Mouse (Mus musculus): ENCODE measurements around the gene 9530077C05Rik. TPM values are rescaled to one million over a fixed set of nuclear protein-coding genes. Genes with fewer than 3 reads are reported as not detected.
"Not testable (repeated sequence)": the region's sequence is repeated elsewhere in the genome, so short reads cannot be mapped to it uniquely, and the experiment has no call there.

The 9530077C05Rik gene
- total RNA-seq, 2 experiments from 2014 or later, result 7.8 to 8.9 TPM

- no peak for DNase-seq (ENCODE audit: extremely low spot score in 1 of 2, low spot score in 2 of 2)
- intact Hi-C loops (cut with DNase I), result no loop called here
Observed at GRCm38 (mm10) chr9:22447213-22447612, 35.9 kb downstream of the 9530077C05Rik start.

DNA sequence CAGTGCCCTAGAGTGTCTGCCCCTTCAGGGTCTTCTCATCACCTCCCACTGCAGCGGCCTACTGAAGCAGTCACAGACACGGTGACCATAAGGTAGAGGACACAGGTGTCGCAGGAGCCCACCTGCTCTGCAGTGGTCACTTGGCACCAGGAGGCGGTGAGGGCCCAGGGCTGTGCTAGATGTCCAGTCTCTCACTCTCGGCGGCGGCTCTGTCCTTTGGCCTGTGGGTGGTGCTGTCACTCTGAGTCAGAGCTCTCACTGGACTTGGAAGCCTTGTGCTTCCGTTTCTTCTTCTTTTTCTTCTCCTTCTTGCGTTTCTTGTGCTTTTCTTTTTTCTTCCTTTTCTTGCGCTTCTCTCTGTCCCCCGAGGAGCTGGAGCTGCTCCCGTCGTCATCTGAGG, 37.1 kb downstream of the 9530077C05Rik start:
- DNase-seq (ENCODE audit: extremely low spot score in 1 of 2, low spot score in 2 of 2), result peak in 1 of 2 experiments; percentile 31
- intact Hi-C loops (cut with DNase I), result no loop called here

- no peak for DNase-seq (ENCODE audit: extremely low spot score in 1 of 2, low spot score in 2 of 2)
Observed at GRCm38 (mm10) chr9:22449209-22449608, 37.9 kb downstream of the 9530077C05Rik start.

DNA sequence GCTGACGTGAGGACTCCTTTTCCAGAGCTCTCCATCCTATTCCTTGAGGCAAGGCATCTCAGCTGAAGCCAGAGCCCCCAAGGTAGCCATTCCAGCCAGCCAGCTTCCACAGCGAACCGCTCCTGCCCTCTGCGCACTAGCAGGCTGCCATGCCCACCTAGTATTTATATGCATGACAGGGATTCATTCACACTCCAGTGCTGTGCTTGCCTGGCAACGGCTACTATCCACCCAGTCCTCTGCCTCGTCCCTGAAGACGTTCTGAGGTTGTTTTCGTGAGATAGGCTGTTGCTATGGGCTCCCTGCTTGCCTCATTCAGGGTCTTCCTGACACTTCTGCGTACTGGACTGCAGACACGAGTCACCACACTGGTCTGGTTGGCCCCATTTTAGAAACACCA, 41.4 kb downstream of the 9530077C05Rik start:
- DNase-seq (ENCODE audit: extremely low spot score in 1 of 2, low spot score in 2 of 2), result peak in 1 of 2 experiments; percentile 32
- intact Hi-C loops (cut with DNase I), result no loop called here

More at GRCm38 (mm10) chr9:22449209-22449608, 37.9 kb downstream of the 9530077C05Rik start:
- intact Hi-C loops (cut with DNase I), result no loop called here

DNA sequence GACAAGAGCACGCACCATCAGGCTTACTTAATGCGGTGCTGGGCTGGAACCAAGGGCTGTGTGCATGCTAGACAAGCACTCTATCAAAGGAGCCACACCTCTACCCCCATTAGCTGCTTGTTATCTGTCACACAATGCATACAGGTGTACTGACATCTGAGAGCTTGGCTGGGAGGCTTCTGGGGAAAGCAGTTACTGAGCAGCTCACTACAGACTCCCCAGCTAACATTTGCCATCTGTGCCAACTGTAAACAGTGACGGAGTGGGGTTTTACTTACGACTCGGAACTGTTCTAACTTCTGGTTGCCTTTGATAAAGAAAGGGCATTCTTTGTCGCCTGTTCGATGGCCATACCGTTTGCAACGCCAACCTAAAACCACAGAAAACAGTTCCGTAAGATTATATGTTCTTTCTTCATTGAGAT, 42.2 kb downstream of the 9530077C05Rik start:
- intact Hi-C loops (cut with DNase I), result no loop called here
- no peak for DNase-seq (ENCODE audit: extremely low spot score in 1 of 2, low spot score in 2 of 2)

- intact Hi-C loops (cut with DNase I); DNase-seq (ENCODE audit: extremely low spot score in 1 of 2, low spot score in 2 of 2): not testable (repeated sequence)
Observed at GRCm38 (mm10) chr9:22453990-22454389, 42.7 kb downstream of the 9530077C05Rik start, which contains the start of gene Gm17545. TSS of gene Gm17545 (plus strand) at chr9:22454290.

- intact Hi-C loops (cut with DNase I), result no loop called here
- DNase-seq (ENCODE audit: extremely low spot score in 1 of 2, low spot score in 2 of 2), result no peak
Observed at GRCm38 (mm10) chr9:22455041-22455440, 43.7 kb downstream of the 9530077C05Rik start.

DNA sequence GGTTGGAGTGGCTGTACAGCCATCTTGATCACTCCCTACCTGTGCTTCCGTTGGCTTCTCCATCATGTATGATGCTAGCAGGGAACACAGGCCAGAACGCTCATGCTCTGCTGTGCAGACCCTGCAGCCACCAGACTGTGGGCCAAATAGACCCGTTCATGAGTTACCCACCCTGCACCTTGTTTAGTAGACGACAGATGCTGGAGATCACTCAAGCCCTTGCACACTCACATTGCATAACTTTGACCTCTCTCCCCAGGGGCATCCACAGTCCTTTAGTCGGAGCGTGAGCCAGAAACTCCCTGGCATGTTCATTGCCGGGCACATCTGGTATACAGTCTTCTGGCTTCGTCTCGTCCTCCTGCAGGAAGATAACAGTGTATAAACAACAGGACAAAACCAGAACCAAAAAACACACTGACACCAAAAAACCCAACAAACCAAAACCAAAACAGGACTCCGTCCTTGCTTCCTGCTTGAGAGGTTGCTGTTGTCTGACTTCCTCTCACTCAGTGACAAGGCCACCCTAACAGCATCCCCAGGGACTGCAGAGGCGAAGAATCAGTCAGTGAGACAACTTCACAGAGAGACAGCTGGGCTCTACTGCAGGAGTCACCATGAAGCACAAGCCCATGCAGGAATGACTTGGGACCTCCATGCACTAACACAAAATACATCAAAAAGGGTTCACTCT, 46.0 kb downstream of the 9530077C05Rik start:
- DNase-seq (ENCODE audit: extremely low spot score in 1 of 2, low spot score in 2 of 2), result no peak
- intact Hi-C loops (cut with DNase I), result no loop called here

DNA sequence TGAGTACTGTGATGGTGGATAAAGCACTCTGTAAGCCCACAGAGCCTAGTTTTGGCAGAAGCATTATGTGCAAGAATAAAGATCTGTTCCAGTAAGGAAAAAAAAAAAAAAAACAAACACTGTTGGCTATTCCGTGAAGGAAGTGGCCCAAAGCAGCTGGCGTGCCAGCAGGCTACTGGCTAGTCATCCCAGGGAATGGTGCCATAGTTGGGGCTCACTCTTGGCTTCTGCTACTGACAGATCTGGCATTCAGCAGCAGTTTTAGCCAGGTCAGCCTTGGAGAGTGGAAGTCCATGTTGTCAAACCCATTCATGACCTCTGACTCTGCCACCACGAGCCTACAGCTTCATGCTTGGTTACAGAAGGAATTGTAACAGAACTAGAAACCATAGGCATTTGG, 50.6 kb downstream of the 9530077C05Rik start:
- intact Hi-C loops (cut with DNase I), result no loop called here
- DNase-seq (ENCODE audit: extremely low spot score in 1 of 2, low spot score in 2 of 2), result peak; percentile 44 to 45

DNA sequence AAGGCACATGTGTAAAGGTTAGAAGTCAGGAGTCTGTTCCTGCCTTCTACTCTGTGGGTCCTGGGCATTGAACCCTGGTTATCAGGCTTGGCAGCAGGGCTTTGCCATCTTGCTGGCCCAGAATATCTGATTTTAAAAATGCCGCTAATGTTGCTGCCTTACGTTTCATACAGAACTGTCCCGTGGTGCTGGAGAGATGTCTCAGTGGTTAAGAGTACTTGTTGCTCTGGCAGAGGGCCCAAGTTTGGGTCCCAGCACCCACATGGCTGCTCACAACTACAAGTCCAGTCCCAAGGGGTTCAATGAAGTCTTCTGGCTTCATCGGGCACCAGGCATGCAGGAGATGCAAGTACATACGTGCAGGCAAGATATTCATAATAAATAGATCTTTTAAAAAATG, 54.9 kb downstream of the 9530077C05Rik start:
- intact Hi-C loops (cut with DNase I), result no loop called here
- no peak for DNase-seq (ENCODE audit: extremely low spot score in 1 of 2, low spot score in 2 of 2)

DNA sequence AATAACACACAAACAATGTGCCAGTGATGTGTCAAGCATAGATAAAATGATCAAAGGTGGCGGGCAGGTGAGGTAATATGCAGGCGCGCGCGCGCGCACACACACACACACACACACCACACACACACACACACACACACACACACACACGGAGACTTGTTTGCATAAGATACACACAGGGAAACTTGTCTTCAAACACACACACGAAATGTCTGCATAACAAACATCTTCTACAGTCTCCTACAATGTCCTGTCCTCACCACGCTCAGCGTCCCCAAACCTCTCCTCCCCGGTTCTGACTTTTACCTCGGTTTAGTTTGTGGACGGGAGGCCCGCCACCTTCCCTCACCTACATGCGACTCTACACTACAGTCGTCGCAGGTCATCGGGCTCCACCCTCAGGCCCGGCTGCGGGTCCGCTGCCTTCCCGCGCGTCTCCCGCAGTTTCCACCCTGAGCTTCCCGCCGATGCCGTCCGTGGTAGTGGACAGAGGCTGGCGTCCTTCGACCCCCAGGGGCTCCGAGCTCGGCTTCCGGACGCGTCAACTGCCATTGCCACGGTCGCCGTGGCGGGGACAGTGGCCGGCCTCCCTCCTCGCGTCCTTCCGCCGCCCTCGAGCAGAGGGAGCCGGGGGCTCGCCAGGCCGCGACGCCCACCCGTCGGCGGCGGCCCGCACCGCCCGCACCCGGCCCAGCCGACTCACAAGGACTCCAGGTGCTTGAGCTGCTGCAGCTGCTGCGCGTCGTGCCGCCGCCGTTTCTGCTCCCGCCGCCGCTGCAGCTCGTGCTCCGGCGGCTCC, 56.3 kb downstream of the 9530077C05Rik start:
- intact Hi-C loops (cut with DNase I), result no loop called here
- peak in 1 of 2 experiments; percentile 72 for DNase-seq (ENCODE audit: extremely low spot score in 1 of 2, low spot score in 2 of 2)

GRCm38 (mm10) chr9:22468170-22468898, 57.0 kb downstream of the 9530077C05Rik start:
- DNase-seq (ENCODE audit: extremely low spot score in 1 of 2, low spot score in 2 of 2), result peak in 1 of 2 experiments; percentile 81
- intact Hi-C loops (cut with DNase I), result no loop called here

DNA sequence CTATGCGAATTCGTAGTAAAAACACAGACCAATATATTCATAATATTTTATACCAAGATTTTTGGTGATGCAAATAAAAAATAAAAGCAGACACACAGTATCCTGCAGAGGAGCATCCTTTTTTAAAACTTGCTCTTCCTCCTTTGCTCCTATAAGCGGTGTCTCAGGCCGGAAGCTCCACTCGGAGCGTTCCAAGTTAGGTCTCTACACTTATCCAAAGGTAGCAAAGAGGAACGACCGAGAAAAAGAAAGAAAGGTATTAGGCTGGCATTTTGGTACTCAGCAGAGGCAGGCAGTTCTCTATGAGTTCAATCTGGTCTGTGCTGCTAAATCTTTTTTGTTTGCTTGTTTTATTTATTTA, 57.6 kb downstream of the 9530077C05Rik start:
- DNase-seq (ENCODE audit: extremely low spot score in 1 of 2, low spot score in 2 of 2), result no peak
- intact Hi-C loops (cut with DNase I), result no loop called here

DNA sequence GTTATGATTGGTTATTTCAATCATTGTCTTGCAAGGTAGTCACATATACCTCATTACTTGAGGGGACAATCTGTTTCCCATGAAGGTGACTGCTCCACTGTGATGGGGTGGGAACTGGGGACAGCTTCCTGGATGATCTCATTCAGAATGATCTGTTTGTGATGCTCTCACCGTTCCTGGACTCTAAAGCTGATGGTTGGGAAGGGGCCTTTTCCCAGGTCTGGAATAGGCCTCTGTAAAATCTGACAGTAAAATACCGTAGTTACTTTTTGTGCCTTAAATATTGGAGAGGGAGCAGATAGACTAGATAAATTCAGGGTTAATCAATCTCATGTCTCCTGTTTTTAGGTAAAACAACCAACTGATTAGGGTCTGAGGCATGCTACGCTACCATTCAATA, 58.3 kb downstream of the 9530077C05Rik start, which contains the start of gene Rp9:
Rp9 (minus strand) TSS at position 101 of the 400 bp plus-strand sequence.
- DNase-seq (ENCODE audit: extremely low spot score in 1 of 2, low spot score in 2 of 2), result no peak
- intact Hi-C loops (cut with DNase I), result no loop called here

- intact Hi-C loops (cut with DNase I), result no loop called here
- DNase-seq (ENCODE audit: extremely low spot score in 1 of 2, low spot score in 2 of 2), result peak; percentile 92 to 95
Observed at GRCm38 (mm10) chr9:22475424-22475868, 64.1 kb downstream of the 9530077C05Rik start, which contains the start of gene Bbs9. TSS of gene Bbs9 (plus strand) at chr9:22475715.

DNA sequence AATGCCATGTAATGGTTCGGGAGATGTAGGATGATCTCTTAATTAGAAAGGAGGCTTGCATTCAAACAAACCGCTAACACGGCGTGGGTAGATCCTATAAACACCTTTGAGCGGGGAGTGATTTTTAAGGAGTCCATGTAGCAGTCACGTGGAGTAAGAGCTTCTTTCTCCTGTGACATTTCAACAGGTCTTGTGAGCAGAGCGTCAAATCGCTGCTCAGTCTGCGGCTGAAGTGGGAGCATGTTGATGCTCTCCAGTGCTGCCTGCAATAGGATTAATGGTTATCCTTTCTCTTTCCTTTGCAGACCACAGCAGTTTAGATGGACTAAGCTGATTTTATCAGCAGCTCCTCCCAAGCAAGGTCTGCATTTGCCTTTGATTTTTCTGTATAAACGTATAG, 65.0 kb downstream of the 9530077C05Rik start:
- intact Hi-C loops (cut with DNase I), result no loop called here
- no peak for DNase-seq (ENCODE audit: extremely low spot score in 1 of 2, low spot score in 2 of 2)

- intact Hi-C loops (cut with DNase I), result no loop called here
- DNase-seq (ENCODE audit: extremely low spot score in 1 of 2, low spot score in 2 of 2), result no peak
Observed at GRCm38 (mm10) chr9:22478946-22479345, 67.6 kb downstream of the 9530077C05Rik start.

- intact Hi-C loops (cut with DNase I), result no loop called here
- no peak for DNase-seq (ENCODE audit: extremely low spot score in 1 of 2, low spot score in 2 of 2)
Observed at GRCm38 (mm10) chr9:22483866-22484561, 72.7 kb downstream of the 9530077C05Rik start.
